Mouse (Mus musculus): ENCODE results near the gene Man1c1.

DNA sequence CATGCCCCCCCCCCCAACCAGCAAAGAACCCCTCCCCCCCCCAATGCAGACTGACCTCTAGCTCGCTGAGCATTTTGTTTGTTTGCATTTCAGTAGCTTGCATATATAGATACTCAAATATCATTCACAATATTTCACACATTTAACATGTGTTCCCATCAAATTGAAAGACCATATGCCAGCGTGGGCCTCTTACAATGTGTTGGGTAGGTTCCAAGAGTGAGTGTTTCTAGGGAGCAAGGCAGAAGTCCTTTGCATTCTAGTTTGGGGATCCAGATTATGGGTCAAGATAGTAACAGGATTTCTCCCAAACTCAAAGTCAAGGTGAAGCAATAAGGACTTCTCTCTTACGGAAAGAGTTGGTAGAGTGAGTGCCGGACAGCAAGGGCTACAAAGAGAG lies 185.5 kb downstream of the Man1c1 start:
- TF ChIP-seq POLR2A (IDR thresholded peaks at IDR 0.05; ENCODE audit: borderline replicate concordance, extremely low read depth, insufficient read depth, insufficient read length, poor library complexity, severe bottlenecking) (no peak), CTCF (IDR thresholded peaks at IDR 0.05; ENCODE audit: borderline replicate concordance, extremely low read depth, insufficient read depth, insufficient read length) (no peak)

All from brain, embryonic 14.5 days (tissue).